Mouse (Mus musculus) kidney, postnatal 25 days (tissue): ENCODE results near the gene Vmn1r20.
"Not testable (repeated sequence)": the region's sequence is repeated elsewhere in the genome, so short reads cannot be mapped to it uniquely, and the experiment has no call there.

Experiments used
- DNase-seq, 2 experiments: peaks; one replicate each; pipeline ENCODE4 v3.0.0; 2021; ENCODE audit warnings: mixed read lengths in 2 of 2

Vmn1r20 gene

GRCm38 (mm10) chr6:57428630-57429029 lies at the start of gene Vmn1r20:
Gene Vmn1r20 (plus strand): TSS chr6:57428930.
- DNase-seq: no peak

GRCm38 (mm10) chr6:57395683-57396082 lies 33.0 kb upstream of the Vmn1r20 start, which contains the start of gene Vmn1r18:
Gene Vmn1r18 (minus strand): TSS chr6:57395783.
- DNase-seq: no peak

GRCm38 (mm10) chr6:57403480-57403879 lies 25.2 kb upstream of the Vmn1r20 start, which contains the start of gene Vmn1r19:
Gene Vmn1r19 (plus strand): TSS chr6:57403780.
- not testable (repeated sequence) for DNase-seq

- no peak for DNase-seq
Observed at GRCm38 (mm10) chr6:57431196-57431595, 2.5 kb downstream of the Vmn1r20 start.

GRCm38 (mm10) chr6:57468161-57468560 lies 39.4 kb downstream of the Vmn1r20 start:
- not testable (repeated sequence) for DNase-seq
